Mouse (Mus musculus): ENCODE results near the gene 6430531B16Rik.

DNA sequence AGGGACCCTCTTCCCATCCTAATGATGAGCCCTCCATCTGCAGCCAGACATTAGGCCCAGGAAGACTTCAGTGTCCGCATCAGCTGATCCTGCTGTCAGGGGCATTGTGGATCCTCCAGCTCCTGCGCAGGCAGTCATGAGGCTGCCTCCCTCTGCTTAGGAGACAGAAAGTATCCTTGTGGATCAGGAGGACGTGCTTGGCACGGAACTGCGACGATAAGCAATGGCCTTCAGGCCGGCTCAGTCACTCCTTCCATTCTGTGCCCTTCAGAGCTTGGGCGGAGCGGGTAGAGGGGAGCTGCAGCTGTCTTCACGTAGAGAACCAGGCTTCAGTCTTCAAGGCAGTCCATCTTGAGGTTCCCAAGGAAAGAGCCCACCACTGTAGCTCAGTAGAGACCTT is 17.4 kb downstream of the 6430531B16Rik start:
- TF ChIP-seq POLR2A (IDR thresholded peaks at IDR 0.05; ENCODE audit: control insufficient read depth, low read depth, low read length) (no peak; the same call in none of the 2 replicates), CTCF (IDR thresholded peaks at IDR 0.05; ENCODE audit: control insufficient read depth, insufficient read depth, insufficient replicate concordance, low read depth, low read length) (no peak)
